Mouse (Mus musculus) small intestine, adult 10 weeks (tissue): Measurements from ENCODE around the gene Gm16451. TPM values are rescaled to one million over a fixed set of nuclear protein-coding genes. Genes with fewer than 3 reads are reported as not detected.

Experiments
- polyA plus RNA-seq: library from polyadenylated mRNA; stranded (reverse); fragments of 350-450 nt; fragmentation: Illumina TruSeq; extraction: RNeasy Lipid Tissue Mini Kit (QIAGEN cat#74804); gene quantifications from one replicate; pipeline ENCODE4 v1.2.3, GENCODE M21; 2014; ENCODE audit warnings: low replicate concordance

The Gm16451 gene
- polyA plus RNA-seq = not detected

GRCm38 (mm10) chr7:22118145-22118544, at the start of gene Gm16451:
Gene Gm16451 (minus strand): TSS chr7:22118245.

GRCm38 (mm10) chr7:22163935-22164334, 45.9 kb upstream of the Gm16451 start, which contains the start of gene Vmn1r142:
Gene Vmn1r142 (minus strand): TSS chr7:22164035.

GRCm38 (mm10) chr7:22134641-22135040, 16.6 kb upstream of the Gm16451 start, which contains the start of gene Gm10666:
Gene Gm10666 (minus strand): TSS chr7:22134741.

GRCm38 (mm10) chr7:22068757-22069156, 49.3 kb downstream of the Gm16451 start, which contains the start of gene Vmn1r139:
Gene Vmn1r139 (plus strand): TSS chr7:22069057.

Other genes starting within 250 kb of the Gm16451 start
- not detected for gene Gm5891, start 197.0 kb downstream of the Gm16451 start, polyA plus RNA-seq
- not detected for gene Vmn1r137, start 123.7 kb downstream of the Gm16451 start, polyA plus RNA-seq
- gene Vmn1r138, start 89.3 kb downstream of the Gm16451 start, polyA plus RNA-seq = not detected
- not detected for gene Gm6176, start 61.9 kb downstream of the Gm16451 start, polyA plus RNA-seq
- gene Vmn1r139, start 49.2 kb downstream of the Gm16451 start, polyA plus RNA-seq = not detected
- not detected for gene Gm10666, start 16.5 kb upstream of the Gm16451 start, polyA plus RNA-seq
- not detected for gene Vmn1r142, start 45.8 kb upstream of the Gm16451 start, polyA plus RNA-seq
- not detected for gene Vmn1r143, start 71.1 kb upstream of the Gm16451 start, polyA plus RNA-seq
- gene Gm8653, start 83.0 kb upstream of the Gm16451 start, polyA plus RNA-seq = not detected
- gene Gm8453, start 111.2 kb upstream of the Gm16451 start, polyA plus RNA-seq = not detected
- not detected for gene Gm4187, start 211.5 kb upstream of the Gm16451 start, polyA plus RNA-seq